Mouse (Mus musculus) kidney, adult 11 months (tissue): ENCODE data around the gene 0610012G03Rik.
A peak's percentile ranks its signal among the peaks of the same experiment; 100 is the strongest.
"Not testable (repeated sequence)": the region's sequence is repeated elsewhere in the genome, so short reads cannot be mapped to it uniquely, and the experiment has no call there.

ENCODE experiments used
- DNase-seq: peaks from one replicate; pipeline ENCODE4 v3.0.0; 2022

0610012G03Rik gene

GRCm38 (mm10) chr16:31948345-31948774 lies at the start of gene 0610012G03Rik, which contains the start of gene Ncbp2:
Gene 0610012G03Rik, minus strand, starts transcription at chr16:31948494.
Gene Ncbp2, plus strand, starts transcription at chr16:31948513.
- peak; percentile 90 for DNase-seq

- DNase-seq: no peak
These were observed 48.1 kb upstream of the 0610012G03Rik start for GRCm38 (mm10) chr16:31996371-31996770.

- DNase-seq: no peak
These were observed 45.7 kb upstream of the 0610012G03Rik start for GRCm38 (mm10) chr16:31993946-31994345.

- DNase-seq: peak; percentile 13
These were observed 44.9 kb upstream of the 0610012G03Rik start for GRCm38 (mm10) chr16:31993195-31993594.

GRCm38 (mm10) chr16:31992039-31992438 lies 43.7 kb upstream of the 0610012G03Rik start:
- no peak for DNase-seq

- DNase-seq: no peak
These were observed 32.7 kb upstream of the 0610012G03Rik start for GRCm38 (mm10) chr16:31980946-31981345.

GRCm38 (mm10) chr16:31979501-31979900 lies 31.2 kb upstream of the 0610012G03Rik start:
- DNase-seq: no peak

GRCm38 (mm10) chr16:31975258-31975657 lies 27.0 kb upstream of the 0610012G03Rik start:
- no peak for DNase-seq

GRCm38 (mm10) chr16:31963224-31963623 lies 14.9 kb upstream of the 0610012G03Rik start:
- no peak for DNase-seq

GRCm38 (mm10) chr16:31947901-31948316 lies 385 bp downstream of the 0610012G03Rik start:
- DNase-seq: peak; percentile 25

- DNase-seq: no peak
These were observed 961 bp downstream of the 0610012G03Rik start for GRCm38 (mm10) chr16:31947333-31947732.

- not testable (repeated sequence) for DNase-seq
These were observed 2.3 kb downstream of the 0610012G03Rik start for GRCm38 (mm10) chr16:31945986-31946385.

GRCm38 (mm10) chr16:31945372-31945771 lies 2.9 kb downstream of the 0610012G03Rik start:
- no peak for DNase-seq

GRCm38 (mm10) chr16:31944698-31945255 lies 3.5 kb downstream of the 0610012G03Rik start:
- DNase-seq: no peak

- DNase-seq: peak; percentile 44
These were observed 4.3 kb downstream of the 0610012G03Rik start for GRCm38 (mm10) chr16:31943980-31944379.

- no peak for DNase-seq
These were observed 7.7 kb downstream of the 0610012G03Rik start for GRCm38 (mm10) chr16:31940586-31940985.

- DNase-seq: no peak
These were observed 9.4 kb downstream of the 0610012G03Rik start for GRCm38 (mm10) chr16:31938856-31939255.

- no peak for DNase-seq
These were observed 11.7 kb downstream of the 0610012G03Rik start for GRCm38 (mm10) chr16:31936568-31936967.

GRCm38 (mm10) chr16:31935091-31935979 lies 13.0 kb downstream of the 0610012G03Rik start:
- no peak for DNase-seq

GRCm38 (mm10) chr16:31934550-31935010 lies 13.7 kb downstream of the 0610012G03Rik start:
- no peak for DNase-seq

- peak; percentile 31 for DNase-seq
These were observed 14.3 kb downstream of the 0610012G03Rik start, which contains the start of gene Pigz for GRCm38 (mm10) chr16:31933751-31934549. Gene Pigz, plus strand, starts transcription at chr16:31933851.

GRCm38 (mm10) chr16:31932840-31933697 lies 15.2 kb downstream of the 0610012G03Rik start:
- DNase-seq: peak; percentile 71
